Mouse (Mus musculus): ENCODE data around the gene Svip. TPM values are rescaled to one million over a fixed set of nuclear protein-coding genes. Genes with fewer than 3 reads are reported as not detected.

Svip gene
- 26.9 and 27.8 TPM in 2 replicates for polyA plus RNA-seq (2014; fragmentation: Nextera tagmentation; extraction: Ambion mirVana)

DNA sequence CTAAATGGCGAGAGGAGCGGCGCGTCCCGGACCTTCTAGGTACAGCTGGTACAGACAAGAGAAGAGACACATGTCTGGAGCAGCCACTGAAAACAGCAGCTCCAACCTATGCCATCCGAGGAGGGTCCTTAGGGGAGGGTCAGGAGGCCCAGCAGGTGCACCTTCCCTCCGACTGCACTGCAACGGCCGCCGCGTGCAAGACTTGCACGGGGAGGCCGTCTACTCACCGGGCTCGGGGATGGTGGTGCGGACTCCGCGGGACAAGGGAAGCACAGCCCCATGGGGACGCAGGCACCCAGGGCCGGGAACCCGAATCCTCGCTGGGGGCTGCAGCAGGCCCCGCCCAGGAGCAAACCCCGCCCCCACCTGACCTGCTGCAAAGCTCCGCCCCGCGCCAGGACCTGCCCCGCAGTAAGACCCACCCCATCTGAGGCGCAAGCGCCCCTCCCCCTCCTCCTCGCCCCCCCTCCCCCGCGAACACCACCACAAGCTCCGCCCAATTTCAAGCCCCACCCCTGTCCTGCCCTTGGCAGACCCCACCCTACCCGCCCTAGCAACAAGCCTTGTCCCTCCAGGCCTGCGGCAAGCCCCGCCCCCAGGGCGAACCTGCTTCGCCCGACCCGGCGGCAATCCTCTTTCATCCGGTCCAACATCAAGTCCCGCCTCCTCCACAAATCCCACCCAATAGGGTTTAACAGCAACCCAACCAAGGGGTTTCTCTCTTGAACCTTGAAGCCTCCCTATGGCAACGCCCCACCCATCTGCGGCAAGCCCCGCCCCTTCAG is at the start of gene Svip:
Svip (minus strand) TSS at position 508 of the 785 bp plus-strand sequence.
- H3K9me3 ChIP-seq (replicated peaks; ENCODE audit: control insufficient read depth, low read length), result no peaks in the 10 kb centered on the region
- peaks cover 4% of the 10 kb centered on the region; the same call in 1 of the 2 replicates for H3K4me1 ChIP-seq (ENCODE audit: control insufficient read depth, insufficient read depth, low read length)
- peak within 1 kb of the TSS; percentile 52 for H3K4me2 ChIP-seq (ENCODE audit: low read length)
- ATAC-seq (peak; percentile 96), DNase-seq (ENCODE audit: low spot score) (peak; percentile 98)
- H3K9ac ChIP-seq (ENCODE audit: low read length), result peak within 1 kb of the TSS; percentile 70
- H3K36me3 ChIP-seq (ENCODE audit: control insufficient read depth, insufficient read depth, low read length), result peaks cover 6% of the 10 kb centered on the region; the same call in 1 of the 2 replicates
- H3K4me3 ChIP-seq (ENCODE audit: low read depth, low read length), result peak within 1 kb of the TSS; percentile 60
- 0% methylated on average over 34 of the region's 47 CpGs for WGBS
- H3K27ac ChIP-seq (ENCODE audit: low read depth, low read length), result peak within 1 kb of the TSS; percentile 49; the same call in 1 of the 2 replicates
- no peaks in the 10 kb centered on the region for H3K27me3 ChIP-seq (replicated peaks; ENCODE audit: control insufficient read depth, insufficient read depth, low read length)

DNA sequence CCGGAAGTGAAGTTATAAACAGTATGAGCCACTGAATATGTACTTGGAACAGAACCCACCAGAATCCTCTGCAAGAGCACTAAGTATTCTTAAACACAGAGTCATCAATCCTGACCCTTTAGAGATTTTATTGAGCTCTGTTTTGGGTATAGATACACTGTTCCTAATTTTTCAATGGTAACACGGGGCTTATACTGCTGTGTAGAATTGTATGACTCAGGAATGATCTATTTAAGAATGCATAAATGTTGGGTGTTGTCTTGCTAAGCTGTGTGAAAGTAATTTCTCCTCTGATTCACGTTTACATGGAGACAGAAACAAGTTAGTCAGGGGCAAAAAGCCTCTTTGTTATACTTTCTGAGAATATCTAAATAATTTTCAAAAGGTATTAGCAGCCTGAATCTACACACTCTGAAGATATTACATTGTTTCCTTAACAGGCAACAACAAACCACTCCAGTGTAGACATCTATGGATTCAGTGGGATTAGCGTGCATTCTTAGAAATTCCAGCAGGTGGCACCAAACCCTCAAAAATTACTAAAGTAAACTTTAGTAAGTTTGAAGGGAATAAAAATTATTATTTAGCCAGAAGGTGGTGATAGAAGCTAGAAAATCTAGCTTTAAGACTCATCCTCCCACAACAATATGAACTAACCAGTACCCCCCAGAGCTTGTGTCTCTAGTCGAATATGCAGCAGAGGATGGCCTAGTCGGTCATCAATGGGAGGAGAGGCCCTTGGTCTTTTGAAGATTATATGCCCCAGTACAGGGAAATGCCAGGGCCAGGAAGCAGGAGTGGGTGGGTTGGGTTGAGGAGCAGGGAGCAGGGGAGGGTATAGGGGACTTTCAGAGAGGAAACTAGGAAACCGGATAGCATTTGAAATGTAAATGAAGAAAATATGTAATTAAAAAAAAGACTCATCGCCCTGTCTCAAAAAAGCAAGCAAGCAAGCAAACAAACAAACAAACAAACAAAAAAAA is 32.1 kb upstream of the Svip start:
- Histone ChIP-seq H3K4me2 (ENCODE audit: low read length) (no peak overlapping the region), H3K4me1 (ENCODE audit: control insufficient read depth, insufficient read depth, low read length) (no peaks in the 10 kb centered on the region), H3K4me3 (ENCODE audit: low read depth, low read length) (no peak overlapping the region), H3K27me3 (replicated peaks; ENCODE audit: control insufficient read depth, insufficient read depth, low read length) (no peaks in the 10 kb centered on the region), H3K9me3 (replicated peaks; ENCODE audit: control insufficient read depth, low read length) (no peaks in the 10 kb centered on the region), H3K27ac (ENCODE audit: low read depth, low read length) (no peak overlapping the region), H3K36me3 (ENCODE audit: control insufficient read depth, insufficient read depth, low read length) (no peaks in the 10 kb centered on the region), H3K9ac (ENCODE audit: low read length) (no peak overlapping the region)
- 47% methylated on average over 8 of the region's 8 CpGs for WGBS
- peak; percentile 83 for ATAC-seq
- DNase-seq (ENCODE audit: low spot score), result peak; percentile 90

DNA sequence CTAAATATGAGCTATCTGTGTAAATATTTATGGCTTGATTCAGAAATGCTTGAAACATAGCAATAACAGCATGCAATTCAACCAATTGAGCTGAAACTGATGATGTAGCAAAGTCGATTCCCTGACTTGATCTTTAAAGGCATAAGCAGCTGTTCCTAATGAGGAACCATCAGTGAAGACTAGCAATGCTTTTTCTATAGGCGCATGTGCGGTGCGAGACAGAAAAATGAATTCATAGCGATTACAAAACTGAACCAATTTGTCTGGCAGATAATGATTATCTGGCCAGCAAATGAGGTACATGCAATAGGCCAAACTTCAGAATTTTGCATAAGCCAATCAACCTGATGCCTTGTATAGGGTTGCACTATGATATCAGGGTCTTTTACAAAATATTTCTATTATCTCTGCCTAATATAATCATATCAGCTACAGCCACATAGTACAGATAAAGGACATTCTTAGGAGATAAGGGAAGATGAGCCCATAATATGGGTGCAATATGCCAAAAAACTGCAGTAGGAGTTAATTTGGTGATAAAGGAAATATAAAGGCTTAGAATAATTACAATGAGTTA is 18.3 kb upstream of the Svip start:
- Histone ChIP-seq H3K27me3 (replicated peaks; ENCODE audit: control insufficient read depth, insufficient read depth, low read length) (no peaks in the 10 kb centered on the region), H3K9ac (ENCODE audit: low read length) (no peak overlapping the region), H3K4me1 (ENCODE audit: control insufficient read depth, insufficient read depth, low read length) (no peaks in the 10 kb centered on the region), H3K36me3 (ENCODE audit: control insufficient read depth, insufficient read depth, low read length) (no peaks in the 10 kb centered on the region), H3K9me3 (replicated peaks; ENCODE audit: control insufficient read depth, low read length) (no peaks in the 10 kb centered on the region), H3K4me3 (ENCODE audit: low read depth, low read length) (no peak overlapping the region), H3K27ac (ENCODE audit: low read depth, low read length) (no peak overlapping the region), H3K4me2 (ENCODE audit: low read length) (no peak overlapping the region)
- WGBS, result 90% methylated on average over 5 of the region's 5 CpGs
- ATAC-seq, result no peak
- DNase-seq (ENCODE audit: low spot score), result peak; percentile 4

DNA sequence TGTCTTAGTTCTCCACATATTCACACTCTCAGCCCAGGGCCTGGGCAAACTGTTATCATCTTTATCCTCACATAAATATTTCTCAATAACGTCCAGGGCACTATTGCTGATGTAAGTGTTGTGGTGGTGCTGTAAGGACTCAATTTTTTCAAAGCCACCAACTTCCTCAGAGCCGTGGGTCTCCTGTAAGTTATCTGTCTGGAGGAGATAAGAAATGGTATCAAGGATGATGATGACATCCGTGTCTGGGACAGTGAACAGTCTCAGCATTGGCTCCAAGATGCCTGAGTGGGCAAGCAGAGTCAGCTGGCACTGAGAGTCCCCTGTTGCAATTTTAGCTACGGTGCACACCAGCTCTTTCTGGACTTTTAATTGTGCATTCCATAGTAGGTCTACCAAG is 16.2 kb upstream of the Svip start:
- DNase-seq (ENCODE audit: low spot score) (no peak), ATAC-seq (no peak)
- Histone ChIP-seq H3K4me3 (ENCODE audit: low read depth, low read length) (no peak overlapping the region), H3K36me3 (ENCODE audit: control insufficient read depth, insufficient read depth, low read length) (no peaks in the 10 kb centered on the region), H3K9me3 (replicated peaks; ENCODE audit: control insufficient read depth, low read length) (no peaks in the 10 kb centered on the region), H3K27me3 (replicated peaks; ENCODE audit: control insufficient read depth, insufficient read depth, low read length) (no peaks in the 10 kb centered on the region), H3K4me1 (ENCODE audit: control insufficient read depth, insufficient read depth, low read length) (no peaks in the 10 kb centered on the region), H3K27ac (ENCODE audit: low read depth, low read length) (no peak overlapping the region), H3K4me2 (ENCODE audit: low read length) (no peak overlapping the region), H3K9ac (ENCODE audit: low read length) (no peak overlapping the region)
- 93% methylated on average over 4 of the region's 4 CpGs for WGBS

DNA sequence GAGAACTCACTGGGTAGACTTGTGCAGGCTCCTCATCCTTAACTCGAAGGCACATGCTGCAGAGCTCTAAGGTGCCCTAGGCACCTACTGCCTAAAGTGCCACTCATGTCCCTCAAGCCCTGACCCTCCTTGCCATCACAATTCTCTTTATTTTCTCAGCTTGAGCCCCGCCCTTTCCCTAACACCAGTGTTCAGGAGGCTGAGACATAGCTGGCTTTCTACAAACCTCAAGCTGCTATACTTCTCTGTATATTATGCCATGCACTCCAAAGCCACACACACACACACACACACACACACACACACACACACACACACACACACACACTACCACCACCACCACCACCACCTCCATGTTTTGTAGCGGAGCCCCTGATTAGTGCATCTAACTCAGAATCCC is 9.8 kb upstream of the Svip start, which contains the start of gene 1700015G11Rik:
1700015G11Rik (minus strand) TSS at position 101 of the 400 bp plus-strand sequence.
- H3K4me3 ChIP-seq (ENCODE audit: low read depth, low read length), result no peak within 1 kb of the TSS
- no peak within 1 kb of the TSS for H3K27ac ChIP-seq (ENCODE audit: low read depth, low read length)
- H3K4me2 ChIP-seq (ENCODE audit: low read length), result no peak within 1 kb of the TSS
- WGBS, result 94% methylated on average over 3 of the region's 3 CpGs
- no peaks in the 10 kb centered on the region for H3K27me3 ChIP-seq (replicated peaks; ENCODE audit: control insufficient read depth, insufficient read depth, low read length)
- H3K36me3 ChIP-seq (ENCODE audit: control insufficient read depth, insufficient read depth, low read length), result no peaks in the 10 kb centered on the region
- no peak within 1 kb of the TSS for H3K9ac ChIP-seq (ENCODE audit: low read length)
- ATAC-seq (no peak), DNase-seq (ENCODE audit: low spot score) (no peak)
- H3K4me1 ChIP-seq (ENCODE audit: control insufficient read depth, insufficient read depth, low read length), result no peaks in the 10 kb centered on the region
- H3K9me3 ChIP-seq (replicated peaks; ENCODE audit: control insufficient read depth, low read length), result no peaks in the 10 kb centered on the region

DNA sequence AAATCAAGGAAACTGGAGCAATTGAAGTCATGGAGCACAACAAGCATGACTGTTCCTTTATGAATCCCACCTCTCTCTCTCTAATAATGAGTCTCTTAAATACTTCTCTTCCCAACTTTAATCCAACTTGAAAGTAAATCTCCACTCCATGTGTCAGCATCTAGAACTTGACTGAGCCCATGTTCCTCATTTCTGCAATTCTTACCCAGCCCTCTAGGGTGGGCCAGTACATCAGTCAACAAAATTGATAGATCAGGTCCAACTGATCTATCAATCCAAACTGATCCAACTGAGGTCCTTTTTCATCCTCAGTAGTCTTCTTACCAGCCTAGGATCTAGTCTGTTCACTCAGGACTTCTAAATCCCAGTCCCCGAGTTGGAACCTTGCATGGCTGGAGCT is 9.4 kb upstream of the Svip start:
- Histone ChIP-seq H3K4me3 (ENCODE audit: low read depth, low read length) (no peak overlapping the region), H3K9me3 (replicated peaks; ENCODE audit: control insufficient read depth, low read length) (no peaks in the 10 kb centered on the region), H3K9ac (ENCODE audit: low read length) (no peak overlapping the region), H3K4me1 (ENCODE audit: control insufficient read depth, insufficient read depth, low read length) (no peaks in the 10 kb centered on the region), H3K27ac (ENCODE audit: low read depth, low read length) (no peak overlapping the region), H3K36me3 (ENCODE audit: control insufficient read depth, insufficient read depth, low read length) (no peaks in the 10 kb centered on the region), H3K4me2 (ENCODE audit: low read length) (no peak overlapping the region), H3K27me3 (replicated peaks; ENCODE audit: control insufficient read depth, insufficient read depth, low read length) (no peaks in the 10 kb centered on the region)
- DNase-seq (ENCODE audit: low spot score) (no peak), ATAC-seq (no peak)
- 81% methylated on average over 1 of the region's 1 CpGs for WGBS

DNA sequence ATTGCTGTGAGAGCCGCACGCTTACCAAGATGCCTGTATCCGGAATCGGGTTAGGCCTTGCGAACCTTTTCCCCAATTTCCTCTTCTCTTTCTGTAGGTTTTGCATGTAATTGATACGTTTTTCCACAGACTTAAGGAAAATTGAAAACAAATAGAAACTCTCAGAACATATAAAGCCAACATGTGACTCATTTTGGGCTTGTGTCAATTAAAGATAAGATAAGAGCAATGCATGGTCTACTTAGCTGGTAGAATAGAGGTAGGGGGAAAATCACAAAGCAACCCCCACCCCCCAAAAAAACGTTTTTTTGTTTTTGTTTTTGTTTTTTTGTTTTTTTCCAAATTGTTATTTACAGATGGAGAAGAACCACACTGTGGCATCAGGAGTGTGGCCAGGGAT is 7.6 kb upstream of the Svip start:
- DNase-seq (ENCODE audit: low spot score), result no peak
- H3K27ac ChIP-seq (ENCODE audit: low read depth, low read length), result no peak overlapping the region
- H3K9me3 ChIP-seq (replicated peaks; ENCODE audit: control insufficient read depth, low read length), result no peaks in the 10 kb centered on the region
- H3K4me3 ChIP-seq (ENCODE audit: low read depth, low read length), result no peak overlapping the region
- no peaks in the 10 kb centered on the region for H3K36me3 ChIP-seq (ENCODE audit: control insufficient read depth, insufficient read depth, low read length)
- no peak for ATAC-seq
- H3K4me1 ChIP-seq (ENCODE audit: control insufficient read depth, insufficient read depth, low read length), result no peaks in the 10 kb centered on the region
- H3K4me2 ChIP-seq (ENCODE audit: low read length), result no peak overlapping the region
- no peak overlapping the region for H3K9ac ChIP-seq (ENCODE audit: low read length)
- H3K27me3 ChIP-seq (replicated peaks; ENCODE audit: control insufficient read depth, insufficient read depth, low read length), result no peaks in the 10 kb centered on the region
- WGBS, result 82% methylated on average over 7 of the region's 7 CpGs

DNA sequence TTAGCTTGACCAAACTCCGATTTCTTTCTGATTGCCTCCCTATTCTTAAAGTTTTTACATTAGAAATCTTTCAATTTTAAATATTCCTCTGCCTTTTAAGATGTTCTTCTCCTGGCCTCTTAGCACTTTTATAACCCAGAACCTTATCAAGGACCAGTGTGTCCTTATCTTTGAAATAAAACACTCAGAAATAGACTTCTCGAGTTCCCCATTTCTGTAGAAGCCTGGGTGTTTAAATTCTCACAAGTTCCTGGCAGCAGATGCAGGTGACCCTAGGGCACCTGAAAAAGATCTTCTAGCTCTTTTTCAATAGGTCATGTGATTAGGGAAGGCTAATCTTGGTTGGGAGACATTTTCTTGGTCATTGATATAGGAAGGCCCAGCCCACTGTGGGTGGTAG is 1.3 kb upstream of the Svip start:
- peaks cover 4% of the 10 kb centered on the region; the same call in 1 of the 2 replicates for H3K4me1 ChIP-seq (ENCODE audit: control insufficient read depth, insufficient read depth, low read length)
- no peaks in the 10 kb centered on the region for H3K9me3 ChIP-seq (replicated peaks; ENCODE audit: control insufficient read depth, low read length)
- DNase-seq (ENCODE audit: low spot score), result no peak
- no peak for ATAC-seq
- no peak overlapping the region for H3K27ac ChIP-seq (ENCODE audit: low read depth, low read length)
- H3K36me3 ChIP-seq (ENCODE audit: control insufficient read depth, insufficient read depth, low read length), result peaks cover 6% of the 10 kb centered on the region; the same call in 1 of the 2 replicates
- H3K4me3 ChIP-seq (ENCODE audit: low read depth, low read length), result no peak overlapping the region
- whole genome bisulfite sequencing, result 92% methylated on average over 2 of the region's 2 CpGs
- no peak overlapping the region for H3K9ac ChIP-seq (ENCODE audit: low read length)
- no peaks in the 10 kb centered on the region for H3K27me3 ChIP-seq (replicated peaks; ENCODE audit: control insufficient read depth, insufficient read depth, low read length)
- H3K4me2 ChIP-seq (ENCODE audit: low read length), result no peak overlapping the region
